Mouse (Mus musculus) CD4-positive naive resting alpha-beta T cell, adult 57 days (primary cell): Measurements from ENCODE around the gene Scarb1. TPM values are rescaled to one million over a fixed set of nuclear protein-coding genes. Genes with fewer than 3 reads are reported as not detected.

Experiments used
- total RNA-seq: library from RNA; stranded (reverse); gene quantifications from one replicate; pipeline ENCODE4 v1.2.4, GENCODE M21; 2023

Scarb1 gene
- total RNA-seq: 16.0 TPM

DNA sequence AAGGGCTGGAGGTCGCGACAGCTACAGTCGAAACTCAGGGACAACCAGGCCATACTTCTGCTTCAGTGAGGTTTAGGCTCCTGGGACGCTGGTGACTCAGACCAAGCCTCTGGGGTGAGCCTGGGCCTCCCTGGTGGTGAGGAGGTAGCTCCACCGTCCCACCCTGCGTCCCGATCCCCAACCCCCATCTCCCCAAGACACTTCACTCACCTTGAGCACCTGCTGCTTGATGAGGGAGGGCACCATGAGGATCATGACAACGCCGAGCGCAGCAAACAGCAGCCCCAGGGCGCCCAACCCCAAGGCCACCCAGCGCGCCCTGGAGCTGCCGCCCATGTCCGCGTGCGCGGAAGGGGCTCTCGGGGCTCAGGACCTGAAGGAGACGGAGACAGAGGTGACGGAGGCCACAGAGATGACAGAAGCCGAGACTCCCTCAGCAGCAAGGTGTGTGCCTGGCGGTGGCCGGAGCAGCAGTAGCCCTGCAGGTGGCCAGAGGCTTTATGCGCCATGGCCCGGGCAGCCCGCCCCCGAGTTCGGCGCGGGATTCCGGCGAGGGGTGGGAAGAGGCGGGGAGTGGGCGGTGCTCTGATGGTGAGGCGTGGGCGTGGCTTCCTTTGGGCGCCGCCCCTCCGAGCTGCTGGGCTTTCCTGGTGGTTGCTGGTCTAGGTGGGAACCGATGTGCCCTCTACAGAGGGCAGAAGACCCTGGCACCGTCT is at the start of gene Scarb1:
TSS of gene Scarb1 (minus strand) at position 548 of the 716 bp plus-strand sequence.

DNA sequence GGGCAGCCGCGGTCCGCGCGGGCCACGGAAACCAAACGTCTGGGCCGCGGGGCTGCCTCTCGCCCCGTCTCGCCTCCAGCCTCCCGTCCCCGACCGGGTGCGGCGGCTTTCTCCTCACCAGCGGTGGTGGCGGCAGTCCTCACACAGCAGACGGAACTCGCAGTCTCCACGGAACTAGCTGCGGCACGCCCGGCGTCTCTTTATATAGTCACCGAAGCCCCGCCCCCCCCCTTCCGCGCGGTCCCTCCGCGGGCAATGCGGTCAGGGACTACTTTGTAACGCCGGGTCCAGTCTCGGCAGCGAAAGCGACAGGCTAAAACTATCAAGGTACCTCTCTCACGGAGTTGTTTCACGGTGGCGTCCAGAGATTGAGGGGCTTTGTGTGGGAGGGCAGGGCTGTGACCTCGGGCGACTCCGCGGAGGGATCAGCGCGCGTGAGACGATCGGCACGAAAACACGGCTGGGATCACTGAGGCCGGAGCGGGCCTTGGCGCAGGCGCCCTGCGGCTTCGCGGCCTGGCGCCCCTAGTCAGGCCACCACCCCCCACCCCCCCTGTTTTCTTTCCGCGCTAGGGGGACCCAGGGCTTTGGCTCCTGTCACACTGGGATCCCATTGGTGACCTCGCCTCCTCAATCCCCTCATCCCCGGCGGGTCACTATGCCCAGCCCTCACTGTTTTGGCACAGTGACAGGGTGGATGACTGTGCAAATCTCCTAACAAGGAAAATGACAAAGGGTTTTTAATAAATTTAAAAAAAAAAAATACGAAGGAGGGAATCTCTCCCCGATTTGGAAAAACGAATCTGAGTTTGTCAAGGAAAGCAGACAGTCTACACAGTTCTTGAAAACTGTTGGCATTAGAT is 48.9 kb upstream of the Scarb1 start, which contains the start of gene Ubc:
TSS of gene Ubc (minus strand) at position 624 of the 863 bp plus-strand sequence.

DNA sequence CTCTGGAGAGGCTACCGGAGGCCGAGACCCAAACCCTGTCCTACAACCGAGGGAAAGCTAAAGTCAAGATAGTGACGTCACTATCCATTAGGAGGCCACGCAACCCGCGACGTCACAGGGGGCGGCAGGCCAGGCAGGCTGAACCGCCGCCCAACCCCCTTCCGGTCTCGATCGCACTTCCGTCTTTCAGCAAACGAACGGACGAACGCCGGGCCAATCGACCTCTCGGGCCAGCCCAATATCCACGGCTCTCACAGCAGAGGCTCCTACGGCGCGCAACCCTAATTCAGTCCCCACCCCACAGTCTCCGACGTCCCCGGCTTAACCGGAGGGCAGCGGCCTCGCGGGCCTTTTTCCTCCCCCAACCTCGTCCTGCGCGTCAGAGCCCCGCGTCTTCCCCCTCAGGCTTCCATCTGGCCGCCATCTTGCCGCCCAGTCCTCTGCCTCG is 48.3 kb upstream of the Scarb1 start, which contains the start of gene Gm10382:
TSS of gene Gm10382 (plus strand) at position 192 of the 448 bp plus-strand sequence.

Other genes starting within 250 kb of the Scarb1 start
- 173 TPM for gene Ncor2, start 161.9 kb downstream of the Scarb1 start, total RNA-seq
- not detected for gene Gm10382, start 48.2 kb upstream of the Scarb1 start, total RNA-seq
- 1,562 TPM for gene Ubc, start 49.1 kb upstream of the Scarb1 start, total RNA-seq
- gene Dhx37, start 93.0 kb upstream of the Scarb1 start, total RNA-seq: 20.2 TPM
- gene Bri3bp, start 100.5 kb upstream of the Scarb1 start, total RNA-seq: 15.3 TPM
- 30.7 TPM for gene Aacs, start 134.7 kb upstream of the Scarb1 start, total RNA-seq
- gene Tmem132b, start 190.7 kb upstream of the Scarb1 start, total RNA-seq: 0.09 TPM